Mouse (Mus musculus) spleen, postnatal 4 days (tissue): ENCODE data around the gene Dyrk1a.
A peak's percentile ranks its signal among the peaks of the same experiment; 100 is the strongest.

ENCODE experiments used
- DNase-seq, 2 experiments: peaks; one replicate each; pipeline ENCODE4 v3.0.0; 2022; ENCODE audit warnings: low spot score in 2 of 2

Dyrk1a gene

GRCm38 (mm10) chr16:94559282-94559681 lies 10.5 kb upstream of the Dyrk1a start:
- DNase-seq: no peak

- DNase-seq: no peak
Measured at GRCm38 (mm10) chr16:94559782-94560181, 10.0 kb upstream of the Dyrk1a start.

GRCm38 (mm10) chr16:94560618-94561017 lies 9.2 kb upstream of the Dyrk1a start:
- DNase-seq: no peak

GRCm38 (mm10) chr16:94566124-94566523 lies 3.7 kb upstream of the Dyrk1a start:
- DNase-seq: no peak

- no peak for DNase-seq
Measured at GRCm38 (mm10) chr16:94566834-94567585, 2.8 kb upstream of the Dyrk1a start.

- no peak for DNase-seq
Measured at GRCm38 (mm10) chr16:94567751-94568150, 2.1 kb upstream of the Dyrk1a start.

GRCm38 (mm10) chr16:94568335-94569228 lies 1.2 kb upstream of the Dyrk1a start:
- no peak for DNase-seq

- DNase-seq: peak; percentile 65 to 84
Measured at GRCm38 (mm10) chr16:94570361-94571041, 691 bp downstream of the Dyrk1a start.

- peak in 1 of 2 experiments; percentile 35 for DNase-seq
Measured at GRCm38 (mm10) chr16:94571111-94571993, 1.5 kb downstream of the Dyrk1a start.

GRCm38 (mm10) chr16:94572422-94572821 lies 2.6 kb downstream of the Dyrk1a start:
- no peak for DNase-seq

- no peak for DNase-seq
Measured at GRCm38 (mm10) chr16:94574025-94574717, 4.4 kb downstream of the Dyrk1a start.

- DNase-seq: no peak
Measured at GRCm38 (mm10) chr16:94574718-94575094, 4.9 kb downstream of the Dyrk1a start.

- no peak for DNase-seq
Measured at GRCm38 (mm10) chr16:94575757-94576156, 5.9 kb downstream of the Dyrk1a start.

- DNase-seq: no peak
Measured at GRCm38 (mm10) chr16:94579348-94579747, 9.5 kb downstream of the Dyrk1a start.

- no peak for DNase-seq
Measured at GRCm38 (mm10) chr16:94580844-94581405, 11.1 kb downstream of the Dyrk1a start.

- no peak for DNase-seq
Measured at GRCm38 (mm10) chr16:94586349-94586990, 16.7 kb downstream of the Dyrk1a start.

GRCm38 (mm10) chr16:94587461-94587860 lies 17.7 kb downstream of the Dyrk1a start:
- DNase-seq: no peak

- DNase-seq: no peak
Measured at GRCm38 (mm10) chr16:94588171-94588570, 18.4 kb downstream of the Dyrk1a start.

GRCm38 (mm10) chr16:94588974-94589373 lies 19.2 kb downstream of the Dyrk1a start:
- no peak for DNase-seq

- no peak for DNase-seq
Measured at GRCm38 (mm10) chr16:94589648-94590047, 19.8 kb downstream of the Dyrk1a start.
